Mouse (Mus musculus) erythroblast, embryonic 14.5 days (primary cell): Measurements from ENCODE around the gene Zfp606.

Source experiments
- GATA1 ChIP-seq: IDR thresholded peaks from 2 replicates; pipeline ENCODE4 v1.6.1; 2012; ENCODE audit warnings: low read length, inconsistent platforms, mixed read lengths
- TAL1 ChIP-seq: IDR thresholded peaks from 3 replicates; pipeline ENCODE4 v1.6.1; 2012; ENCODE audit warnings: low read length, inconsistent platforms, mixed read lengths

DNA sequence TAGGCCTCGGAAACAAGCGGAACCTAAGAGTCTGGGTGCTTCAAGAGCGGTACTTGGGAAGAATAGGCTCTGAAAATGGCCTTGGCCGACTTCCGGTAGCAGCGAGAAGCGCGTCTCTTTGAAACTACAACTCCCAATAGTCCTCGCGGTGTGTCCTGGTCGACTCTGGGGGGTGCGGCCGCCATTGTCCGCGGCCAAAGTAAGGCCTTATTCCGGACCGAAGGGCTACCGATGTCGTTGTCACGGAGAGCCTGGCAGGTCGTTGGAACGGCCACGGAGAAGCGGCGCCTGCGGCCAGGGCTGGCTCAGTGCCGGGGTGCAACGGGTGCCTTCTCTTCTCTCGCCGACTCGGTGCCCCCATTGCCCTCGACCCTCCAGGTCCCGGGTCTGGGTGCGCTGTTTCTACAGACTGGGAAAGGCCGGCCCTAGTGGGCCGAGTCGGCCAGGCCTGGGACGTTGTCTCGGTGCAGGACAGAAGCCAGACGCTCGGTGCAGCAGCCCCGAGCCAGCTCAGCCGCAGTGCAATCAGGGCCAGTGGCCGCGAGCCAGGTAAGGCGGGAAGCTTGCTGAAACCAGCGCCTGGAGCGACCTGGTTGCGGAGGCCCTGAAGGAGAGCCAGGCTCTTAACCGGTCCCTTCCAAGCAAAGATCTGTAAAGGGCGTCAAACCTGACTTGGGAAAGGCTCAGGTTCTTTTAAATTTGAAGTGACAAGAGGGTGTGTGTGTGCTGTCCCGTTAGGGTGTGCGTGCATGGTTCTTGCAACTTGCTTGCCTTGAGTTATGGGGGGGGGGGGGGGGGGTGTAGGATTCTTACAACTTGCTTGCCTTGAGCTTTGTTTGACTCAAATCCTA is at the start of gene Zfp606:
- TF ChIP-seq GATA1 (no peak), TAL1 (no peak)
